Mouse (Mus musculus) heart, embryonic 10.5 days (tissue): ENCODE measurements around the gene Acot7. TPM values are rescaled to one million over a fixed set of nuclear protein-coding genes. Genes with fewer than 3 reads are reported as not detected.

Source experiments
- DNase-seq: peaks from one replicate; pipeline ENCODE4 v3.0.0-alpha.2; 2017; ENCODE audit warnings: low spot score
- H3K27ac ChIP-seq: fragments of 300-500 bp; sonication (generic); 2 replicates; pipeline ENCODE4 v1.5.1; 2016; ENCODE audit warnings: mild to moderate bottlenecking
- H3K27me3 ChIP-seq: fragments of 300-500 bp; sonication (generic); 2 replicates; pipeline ENCODE4 v1.6.1; 2016; ENCODE audit warnings: mild to moderate bottlenecking; ENCODE audit not compliant: poor library complexity, insufficient read depth, severe bottlenecking
- H3K36me3 ChIP-seq: fragments of 300-500 bp; sonication (generic); 2 replicates; pipeline ENCODE4 v1.6.1; 2016; ENCODE audit warnings: mild to moderate bottlenecking, moderate library complexity
- H3K4me1 ChIP-seq: fragments of 300-500 bp; sonication (generic); 2 replicates; pipeline ENCODE4 v1.6.1; 2016; ENCODE audit warnings: mild to moderate bottlenecking
- H3K4me3 ChIP-seq: fragments of 300-500 bp; sonication (generic); 2 replicates; pipeline ENCODE4 v1.5.1; 2016; ENCODE audit warnings: mild to moderate bottlenecking, moderate library complexity
- H3K9me3 ChIP-seq: fragments of 300-500 bp; sonication (generic); 2 replicates; pipeline ENCODE4 v1.6.1; 2016; ENCODE audit warnings: mild to moderate bottlenecking, moderate library complexity
- WGBS: fragments of 180-500 bp; shearing (Covaris S2); methylation state at CpG from one replicate; pipeline ENCODE4 v1.1.7; 2016; 5-methylcytosine and 5-hydroxymethylcytosine counted together
- polyA plus RNA-seq: library from polyadenylated mRNA; unstranded; fragments of >200 nt; fragmentation: Nextera tagmentation; extraction: Ambion mirVana; gene quantifications from 2 replicates; pipeline ENCODE4 v1.2.1, GENCODE M21; 2016

The Acot7 gene
- polyA plus RNA-seq, 1 experiment from 2014 or later = 48.9 TPM

DNA sequence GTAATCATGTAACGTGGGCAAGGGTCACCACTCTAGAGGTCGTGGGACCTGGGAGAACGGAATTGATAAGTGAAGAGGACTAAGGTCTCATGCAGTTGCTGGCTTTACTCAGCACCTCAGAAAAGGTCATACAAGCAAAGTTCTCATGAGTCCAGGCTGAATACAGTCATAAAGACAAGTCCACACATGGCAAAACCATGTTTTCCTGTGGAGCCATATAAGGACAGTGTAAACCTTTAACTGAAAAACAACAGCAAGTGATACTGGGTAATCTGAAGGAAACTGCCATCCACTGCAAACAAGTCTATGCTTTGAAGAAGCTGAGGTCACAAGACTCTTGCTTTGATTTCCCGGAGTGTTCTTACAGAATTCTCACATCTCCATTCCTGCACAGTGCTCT lies 11.8 kb downstream of the Acot7 start:
- no peak overlapping the region for H3K4me3 ChIP-seq
- DNase-seq = no peak
- peak overlapping the region; percentile 64; the same call in 1 of the 2 replicates for H3K27ac ChIP-seq
- H3K4me1 ChIP-seq = peaks cover 50% of the 10 kb centered on the region
- no peaks in the 10 kb centered on the region for H3K9me3 ChIP-seq
- H3K36me3 ChIP-seq = no peaks in the 10 kb centered on the region
- 61% methylated on average over 4 of the region's 4 CpGs for WGBS
- no peaks in the 10 kb centered on the region for H3K27me3 ChIP-seq

DNA sequence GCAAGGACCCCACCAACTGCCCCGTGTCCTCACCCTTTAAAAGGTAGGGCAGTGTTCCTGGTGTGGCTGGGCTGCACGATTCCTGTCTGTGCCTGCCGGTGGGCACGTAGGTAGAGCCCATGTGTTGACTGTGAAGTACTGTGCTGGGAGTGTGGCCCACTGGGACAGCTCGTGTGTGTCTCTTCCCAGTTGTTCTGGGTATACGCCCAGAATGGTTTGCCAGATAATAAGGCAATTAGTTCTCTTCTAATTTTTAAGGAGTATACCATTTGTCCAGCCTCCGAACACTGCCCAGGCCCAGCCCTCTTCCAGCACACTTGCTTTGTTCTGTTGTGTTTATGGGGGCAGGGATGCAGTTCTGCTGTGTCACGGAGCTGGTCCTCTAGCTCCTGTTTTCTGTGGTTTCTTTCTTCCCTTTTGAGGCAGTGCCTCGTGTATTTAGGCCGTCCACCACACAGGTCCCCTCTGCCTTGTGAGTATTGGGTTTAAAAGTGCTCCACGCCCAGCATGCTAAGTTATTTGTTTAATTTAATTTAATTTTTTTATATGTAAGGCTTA lies 12.2 kb downstream of the Acot7 start:
- peaks cover 45% of the 10 kb centered on the region for H3K4me1 ChIP-seq
- H3K36me3 ChIP-seq = no peaks in the 10 kb centered on the region
- no peaks in the 10 kb centered on the region for H3K27me3 ChIP-seq
- H3K27ac ChIP-seq = peak overlapping the region; percentile 64; the same call in 1 of the 2 replicates
- WGBS = 72% methylated on average over 11 of the region's 11 CpGs
- no peak overlapping the region for H3K4me3 ChIP-seq
- no peak for DNase-seq
- H3K9me3 ChIP-seq = no peaks in the 10 kb centered on the region

DNA sequence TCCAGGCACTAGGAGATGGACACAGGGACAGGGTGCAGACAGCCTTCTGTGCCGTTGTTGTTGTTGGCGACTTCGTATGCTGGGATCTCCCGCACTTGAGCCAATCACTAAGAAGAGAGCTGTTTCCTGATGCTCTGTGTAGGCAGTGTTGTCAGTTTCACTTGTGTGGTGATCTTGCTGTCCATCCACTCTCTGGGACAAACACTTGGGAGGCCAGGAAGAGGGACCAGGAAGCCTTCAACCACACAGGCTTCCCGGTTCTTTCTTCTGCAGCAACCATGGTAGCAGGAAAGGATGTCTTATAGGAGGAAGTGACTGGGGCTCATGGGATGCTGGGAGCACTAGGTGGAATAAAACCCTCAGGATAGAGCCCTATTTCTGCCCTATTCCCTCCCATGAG lies 12.8 kb downstream of the Acot7 start:
- Histone ChIP-seq H3K9me3 (no peaks in the 10 kb centered on the region), H3K4me1 (peaks cover 40% of the 10 kb centered on the region), H3K4me3 (no peak overlapping the region), H3K27me3 (no peaks in the 10 kb centered on the region), H3K27ac (no peak overlapping the region), H3K36me3 (no peaks in the 10 kb centered on the region)
- DNase-seq = no peak
- 63% methylated on average over 5 of the region's 5 CpGs for WGBS

DNA sequence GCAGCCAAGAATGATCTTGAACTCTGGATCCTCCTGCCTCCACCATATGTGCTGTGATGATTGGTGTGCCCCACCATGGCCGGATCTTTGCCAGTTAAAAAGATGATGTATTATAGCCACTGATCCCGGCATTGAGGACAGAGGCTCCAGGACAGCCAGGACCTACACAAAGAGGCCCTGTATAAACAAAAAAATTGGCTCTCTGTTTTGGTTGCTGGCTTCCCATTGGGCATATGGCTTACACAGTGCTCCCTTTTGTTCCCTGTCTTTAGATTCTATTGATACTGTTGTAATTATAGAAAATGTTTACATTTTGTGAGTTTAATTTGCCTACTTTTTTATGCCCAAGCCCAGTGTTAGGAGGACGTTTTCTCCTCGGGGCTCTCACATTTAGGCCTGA lies 14.6 kb downstream of the Acot7 start:
- Histone ChIP-seq H3K9me3 (no peaks in the 10 kb centered on the region), H3K27ac (no peak overlapping the region), H3K4me1 (peaks cover 23% of the 10 kb centered on the region), H3K36me3 (no peaks in the 10 kb centered on the region), H3K27me3 (no peaks in the 10 kb centered on the region), H3K4me3 (no peak overlapping the region)
- no peak for DNase-seq
- 71% methylated on average over 4 of the region's 4 CpGs for WGBS

DNA sequence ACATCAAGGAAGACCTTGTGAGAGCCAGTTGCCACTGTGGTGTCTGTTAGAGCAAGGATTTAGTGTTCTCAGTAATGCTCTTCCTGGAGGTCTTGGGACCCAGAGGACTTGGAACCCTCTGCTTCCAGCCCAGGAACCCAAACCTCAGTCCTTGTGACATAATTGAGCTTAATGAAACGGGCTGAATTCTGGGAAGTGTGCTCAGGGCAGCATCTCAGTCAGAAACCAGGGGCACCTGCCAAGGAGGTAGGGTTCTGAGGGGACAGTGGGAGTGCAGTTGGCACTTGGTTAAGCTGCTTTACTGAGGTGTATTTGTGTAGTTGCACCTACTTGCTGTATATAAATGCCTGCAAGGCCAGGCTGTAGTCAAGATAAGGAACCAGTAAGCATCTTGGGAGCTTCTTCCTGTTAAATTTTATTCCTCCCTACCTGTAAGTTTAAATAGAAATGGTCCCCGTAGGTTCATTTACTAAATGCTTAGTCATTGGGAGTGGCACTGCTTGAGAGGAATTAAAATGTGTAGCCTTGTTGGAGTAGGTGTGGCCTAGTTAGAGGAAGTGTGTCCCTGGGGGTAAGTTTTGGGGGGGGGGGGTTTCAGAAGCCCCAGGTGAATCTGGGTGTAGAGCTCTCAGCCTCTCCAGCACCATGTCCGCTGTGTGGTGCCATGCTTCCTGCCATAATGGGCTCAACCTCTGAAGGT lies 16.7 kb downstream of the Acot7 start:
- Histone ChIP-seq H3K4me3 (no peak overlapping the region), H3K27me3 (no peaks in the 10 kb centered on the region), H3K4me1 (peaks cover 20% of the 10 kb centered on the region), H3K27ac (no peak overlapping the region), H3K9me3 (no peaks in the 10 kb centered on the region), H3K36me3 (no peaks in the 10 kb centered on the region)
- no peak for DNase-seq
- WGBS = 82% methylated on average over 3 of the region's 3 CpGs

DNA sequence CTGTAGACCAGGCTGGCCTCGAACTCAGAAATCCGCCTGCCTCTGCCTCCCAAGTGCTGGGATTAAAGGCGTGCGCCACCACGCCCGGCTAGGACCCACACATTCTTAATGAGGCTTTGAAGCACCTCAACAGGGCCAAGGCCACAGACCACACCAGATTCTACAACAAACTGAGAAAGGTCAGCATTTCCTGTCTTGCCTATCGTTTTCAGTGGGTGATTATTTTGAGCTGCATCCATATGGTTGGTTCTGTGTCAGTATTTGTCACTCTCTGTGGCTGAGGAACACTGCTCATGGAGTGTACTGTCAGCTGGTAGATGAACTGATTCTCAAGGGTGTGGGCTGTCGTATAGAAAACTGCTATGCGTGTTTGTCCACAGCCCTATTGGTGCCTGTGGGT lies 18.3 kb downstream of the Acot7 start:
- Histone ChIP-seq H3K27ac (no peak overlapping the region), H3K36me3 (no peaks in the 10 kb centered on the region), H3K4me1 (peaks cover 14% of the 10 kb centered on the region), H3K27me3 (no peaks in the 10 kb centered on the region), H3K9me3 (no peaks in the 10 kb centered on the region), H3K4me3 (no peak overlapping the region)
- DNase-seq = no peak
- WGBS = 88% methylated on average over 9 of the region's 9 CpGs

DNA sequence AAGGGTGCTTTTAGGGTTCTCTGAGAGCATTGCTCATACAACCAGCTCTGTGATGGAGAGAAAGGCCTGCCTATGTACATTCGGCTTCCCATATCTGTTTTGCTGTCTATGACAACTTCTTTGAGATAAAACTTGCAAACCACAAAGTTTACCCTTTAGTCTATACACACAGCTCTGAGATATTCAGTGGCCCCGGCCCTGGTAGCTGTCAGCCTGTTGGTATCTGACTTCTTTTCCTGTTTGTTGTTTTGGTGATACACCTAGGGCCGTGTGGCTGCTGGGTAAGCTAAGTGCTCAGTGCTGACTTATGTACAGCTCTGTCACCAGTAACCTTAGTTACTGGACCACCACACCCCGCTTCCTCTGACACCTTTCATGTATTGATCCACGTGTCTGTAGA lies 19.6 kb downstream of the Acot7 start:
- 66% methylated on average over 5 of the region's 5 CpGs for WGBS
- H3K4me1 ChIP-seq = peaks cover 26% of the 10 kb centered on the region

DNA sequence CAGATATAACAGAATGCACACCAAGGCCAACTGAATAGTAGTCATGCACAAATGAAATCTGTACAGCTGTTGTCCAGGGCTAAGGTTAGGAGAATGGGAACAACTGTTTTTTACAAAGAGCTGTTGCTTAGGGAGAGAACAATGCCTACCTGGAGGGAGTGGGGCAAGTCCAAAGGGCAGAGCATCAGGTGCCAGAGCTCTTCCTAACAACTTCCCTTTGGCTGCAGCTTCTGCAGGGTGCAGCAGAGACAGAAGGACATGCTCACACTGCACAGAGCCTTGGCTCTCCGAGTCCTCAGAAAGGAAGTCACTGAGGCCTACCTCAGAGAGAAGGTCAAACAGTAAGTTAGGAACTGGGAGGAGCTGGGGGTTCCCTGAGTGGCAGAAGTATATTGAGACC lies 21.7 kb downstream of the Acot7 start:
- 55% methylated on average over 1 of the region's 1 CpGs for WGBS
- Histone ChIP-seq H3K4me3 (no peak overlapping the region), H3K27ac (no peak overlapping the region), H3K4me1 (peaks cover 35% of the 10 kb centered on the region), H3K36me3 (no peaks in the 10 kb centered on the region), H3K27me3 (no peaks in the 10 kb centered on the region), H3K9me3 (no peaks in the 10 kb centered on the region)
- DNase-seq = no peak

More for the DNA sequence above, 19.6 kb downstream of the Acot7 start:
- H3K36me3 ChIP-seq = no peaks in the 10 kb centered on the region
- no peaks in the 10 kb centered on the region for H3K9me3 ChIP-seq
- no peak for DNase-seq
- H3K27ac ChIP-seq = no peak overlapping the region
- H3K27me3 ChIP-seq = no peaks in the 10 kb centered on the region
- H3K4me3 ChIP-seq = no peak overlapping the region

DNA sequence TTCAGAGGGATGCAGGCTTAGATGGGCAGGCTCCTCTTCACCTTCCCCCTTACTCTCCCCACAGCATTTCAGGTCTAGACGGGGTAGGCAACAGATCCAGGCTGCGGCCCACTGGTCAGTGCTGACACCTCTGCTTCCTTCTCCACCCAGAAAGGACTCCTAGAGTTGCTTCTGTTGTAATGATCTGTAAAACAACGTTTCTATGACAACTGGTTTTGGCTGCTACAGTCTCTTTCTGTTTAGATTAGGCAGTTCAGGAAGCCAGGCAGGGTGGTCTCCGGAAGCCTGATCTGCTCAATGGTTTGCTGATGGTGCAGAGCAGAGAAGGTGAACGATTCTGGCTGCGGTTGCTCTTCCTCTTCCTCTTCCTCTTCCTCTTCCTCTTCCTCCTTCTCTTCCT lies 23.6 kb downstream of the Acot7 start:
- Histone ChIP-seq H3K4me1 (peaks cover 41% of the 10 kb centered on the region), H3K4me3 (no peak overlapping the region), H3K9me3 (no peaks in the 10 kb centered on the region), H3K27me3 (no peaks in the 10 kb centered on the region), H3K36me3 (no peaks in the 10 kb centered on the region), H3K27ac (no peak overlapping the region)
- WGBS = 52% methylated on average over 6 of the region's 6 CpGs
- DNase-seq = no peak

DNA sequence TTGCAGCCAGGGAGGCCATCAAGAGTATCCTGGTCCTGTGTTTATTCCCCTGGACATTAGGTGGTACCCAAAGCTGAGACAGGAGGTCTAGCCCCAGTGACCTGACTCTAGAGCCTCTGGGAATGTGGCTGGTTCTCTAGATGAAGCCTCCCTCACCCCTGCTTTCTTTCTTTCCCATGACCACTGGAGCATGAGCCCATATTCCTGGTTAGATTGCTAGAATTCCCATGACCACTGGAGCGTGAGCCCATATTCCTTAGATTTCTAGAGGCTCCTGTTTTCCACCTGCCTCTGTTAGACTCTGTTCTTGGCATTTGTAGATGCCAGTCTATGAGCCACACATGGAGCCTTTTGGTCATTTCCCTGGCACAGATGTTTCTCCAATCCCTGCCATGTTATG lies 24.5 kb downstream of the Acot7 start:
- WGBS = 73% methylated on average over 1 of the region's 1 CpGs
- peak overlapping the region; percentile 70; the same call in 1 of the 2 replicates for H3K27ac ChIP-seq

DNA sequence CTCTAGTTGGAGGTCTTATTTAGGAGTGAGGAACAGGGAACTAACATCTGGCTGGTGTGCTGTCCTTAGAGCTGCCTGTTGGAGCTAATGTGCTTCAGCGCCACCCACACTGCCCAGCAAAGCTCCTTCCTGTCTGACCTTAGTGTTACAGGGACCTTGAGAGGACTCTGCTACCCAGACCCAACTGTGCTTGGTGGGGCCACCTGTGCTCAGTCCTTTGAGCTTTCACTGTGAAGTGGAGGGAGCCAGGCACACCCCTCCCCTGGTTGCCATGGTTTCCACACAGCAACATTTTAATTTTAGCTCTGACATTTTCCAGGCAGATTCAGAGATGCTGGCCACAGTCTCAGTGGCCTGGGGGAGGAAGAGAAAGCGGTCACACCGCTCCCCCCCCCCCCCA lies 25.0 kb downstream of the Acot7 start:
- Histone ChIP-seq H3K36me3 (no peaks in the 10 kb centered on the region), H3K27me3 (no peaks in the 10 kb centered on the region), H3K9me3 (no peaks in the 10 kb centered on the region), H3K4me1 (peaks cover 44% of the 10 kb centered on the region), H3K4me3 (no peak overlapping the region), H3K27ac (peak overlapping the region; percentile 70; the same call in 1 of the 2 replicates)
- no peak for DNase-seq
- 69% methylated on average over 3 of the region's 3 CpGs for WGBS

More for the DNA sequence above, 24.5 kb downstream of the Acot7 start:
- no peaks in the 10 kb centered on the region for H3K27me3 ChIP-seq
- no peak overlapping the region for H3K4me3 ChIP-seq
- DNase-seq = no peak
- peaks cover 44% of the 10 kb centered on the region for H3K4me1 ChIP-seq
- no peaks in the 10 kb centered on the region for H3K9me3 ChIP-seq
- no peaks in the 10 kb centered on the region for H3K36me3 ChIP-seq

DNA sequence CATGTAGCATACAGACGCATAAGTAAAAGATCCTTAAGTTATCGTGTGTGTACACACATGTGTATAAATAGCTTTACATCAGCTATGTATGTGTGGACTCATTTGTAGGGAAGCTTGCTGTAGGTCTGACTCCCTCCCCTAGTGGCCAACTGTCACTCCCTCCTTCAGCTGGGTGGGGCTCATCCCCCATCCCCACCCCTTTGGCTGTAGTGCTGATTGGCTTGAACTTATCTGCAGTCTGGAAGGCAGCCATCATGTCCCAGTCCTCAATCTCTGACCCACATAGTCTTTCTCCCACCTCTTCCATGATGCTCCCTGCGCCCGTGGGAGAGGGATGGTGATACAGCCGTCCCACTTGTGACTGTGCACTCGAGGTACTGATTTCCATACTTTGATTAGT lies 26.7 kb downstream of the Acot7 start:
- Histone ChIP-seq H3K4me1 (peaks cover 51% of the 10 kb centered on the region), H3K27me3 (no peaks in the 10 kb centered on the region), H3K9me3 (no peaks in the 10 kb centered on the region), H3K36me3 (no peaks in the 10 kb centered on the region), H3K4me3 (no peak overlapping the region), H3K27ac (no peak overlapping the region)
- WGBS = 82% methylated on average over 6 of the region's 6 CpGs
- DNase-seq = no peak

DNA sequence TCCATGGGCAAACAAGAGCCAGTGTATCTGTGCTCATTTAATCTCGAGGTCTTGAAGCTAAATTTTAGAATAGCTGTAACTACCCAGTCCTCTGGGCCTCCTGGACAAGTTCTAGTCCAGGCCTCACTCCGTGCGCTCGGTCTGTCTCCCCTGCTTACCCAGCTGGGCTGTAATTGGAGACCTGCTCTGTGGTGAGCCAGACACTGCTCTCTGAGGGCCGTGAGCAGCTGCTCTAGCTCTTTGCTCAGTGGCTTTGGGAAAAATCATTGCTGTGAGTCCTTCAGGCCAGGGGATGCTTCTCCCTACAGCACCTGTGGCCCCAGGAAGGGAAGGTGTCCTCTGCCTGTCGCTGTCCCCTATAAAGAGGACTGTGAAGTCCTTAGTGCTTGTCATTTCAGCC lies 28.3 kb downstream of the Acot7 start:
- no peak overlapping the region for H3K27ac ChIP-seq
- no peak overlapping the region for H3K4me3 ChIP-seq
- no peaks in the 10 kb centered on the region for H3K27me3 ChIP-seq
- no peaks in the 10 kb centered on the region for H3K9me3 ChIP-seq
- H3K4me1 ChIP-seq = peaks cover 46% of the 10 kb centered on the region
- no peaks in the 10 kb centered on the region for H3K36me3 ChIP-seq
- DNase-seq = no peak
- 68% methylated on average over 6 of the region's 6 CpGs for WGBS

DNA sequence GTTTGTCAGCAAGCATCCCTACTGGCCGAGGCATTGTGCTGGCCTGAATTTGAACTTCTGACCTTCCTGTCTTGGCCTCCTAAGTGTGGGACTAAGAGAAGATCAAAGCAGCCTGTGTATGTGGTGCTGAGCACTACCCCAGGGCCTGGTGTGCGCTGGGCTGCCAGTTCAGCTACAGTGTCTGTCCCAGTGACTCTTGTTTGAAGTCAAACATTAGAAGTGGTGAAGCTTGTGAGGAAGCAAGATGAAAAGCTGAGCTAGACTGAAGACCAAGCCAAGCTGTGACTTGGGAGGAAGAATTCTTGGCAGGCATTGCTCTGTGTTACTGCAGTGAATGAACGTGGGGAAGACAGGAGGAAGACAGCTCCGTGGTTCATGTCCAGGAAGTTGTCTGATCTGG lies 31.7 kb downstream of the Acot7 start:
- 34% methylated on average over 4 of the region's 4 CpGs for WGBS
- peaks cover 20% of the 10 kb centered on the region; the same call in 1 of the 2 replicates for H3K4me1 ChIP-seq
- H3K4me3 ChIP-seq = no peak overlapping the region
- H3K27me3 ChIP-seq = no peaks in the 10 kb centered on the region
- DNase-seq = no peak
- H3K36me3 ChIP-seq = no peaks in the 10 kb centered on the region
- H3K27ac ChIP-seq = no peak overlapping the region
- H3K9me3 ChIP-seq = no peaks in the 10 kb centered on the region
